Mouse (Mus musculus) spleen, postnatal 14 days (tissue): ENCODE data around the gene Tubg2.

Experiments used
- DNase-seq, 2 experiments: peaks; one replicate each; pipeline ENCODE4 v3.0.0; 2021 to 2022; ENCODE audit warnings: low spot score in 2 of 2

Tubg2 gene

DNA sequence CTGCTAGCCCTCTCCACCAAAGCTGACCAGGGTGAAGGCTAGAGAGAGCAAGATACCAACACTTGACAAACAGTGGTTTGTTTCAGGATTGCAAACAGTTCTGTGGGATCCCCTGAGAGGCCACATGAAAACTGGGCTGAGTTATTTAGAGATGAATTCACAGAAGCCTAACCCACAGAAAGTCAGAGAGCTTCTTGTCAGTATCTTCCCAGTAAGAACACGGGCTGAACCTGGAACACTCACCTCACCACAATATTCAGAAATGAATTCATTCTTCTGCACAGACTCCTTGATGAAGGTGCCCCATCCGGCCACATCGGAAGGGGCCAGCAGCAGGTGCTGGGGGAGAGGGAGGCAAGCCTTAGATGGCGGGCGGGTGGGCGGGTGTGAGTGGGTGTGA lies 38.9 kb downstream of the Tubg2 start:
- no peak for DNase-seq

- DNase-seq, result no peak
Observed at GRCm38 (mm10) chr11:101195101-101195500, 39.4 kb downstream of the Tubg2 start.

DNA sequence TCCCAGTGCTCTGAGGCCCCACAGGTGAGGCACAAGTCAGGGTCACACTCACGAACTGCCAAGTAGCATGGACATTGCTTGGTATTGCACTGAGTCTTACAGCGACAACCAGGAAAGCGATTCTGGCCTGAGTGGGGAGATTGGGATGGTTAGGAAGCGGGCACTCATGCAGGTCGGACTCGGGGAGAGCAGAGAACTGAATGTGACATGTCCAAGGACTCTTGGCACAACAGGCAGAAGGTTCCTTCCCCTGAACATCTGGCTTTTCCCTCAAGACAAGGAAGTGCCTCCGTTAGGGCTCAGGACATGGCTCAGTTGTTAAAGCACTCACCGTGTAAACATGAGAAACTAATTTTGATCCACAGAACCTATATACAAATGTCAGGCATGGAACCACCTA lies 39.9 kb downstream of the Tubg2 start:
- DNase-seq, result no peak

GRCm38 (mm10) chr11:101196175-101196574 lies 40.5 kb downstream of the Tubg2 start:
- DNase-seq, result no peak

GRCm38 (mm10) chr11:101199555-101199954 lies 43.8 kb downstream of the Tubg2 start:
- no peak for DNase-seq

- DNase-seq, result peak in 1 of 2 experiments; percentile 32
Observed at GRCm38 (mm10) chr11:101200986-101201385, 45.3 kb downstream of the Tubg2 start.
